Mouse (Mus musculus): ENCODE results near the gene Mxi1. TPM values are rescaled to one million over a fixed set of nuclear protein-coding genes. Genes with fewer than 3 reads are reported as not detected.

The Mxi1 gene
- 30.5 and 34.3 TPM in 2 replicates for polyA plus RNA-seq (2012)

- TF ChIP-seq GATA1 (IDR thresholded peaks at IDR 0.05; ENCODE audit: low read length), result no peak
Measured at GRCm38 (mm10) chr19:53310348-53310747, at the start of gene Mxi1. TSS of gene Mxi1 (plus strand) at chr19:53310518.

GRCm38 (mm10) chr19:53260828-53261227 lies 49.5 kb upstream of the Mxi1 start:
- TF ChIP-seq GATA1 (IDR thresholded peaks at IDR 0.05; ENCODE audit: low read length), result no peak

DNA sequence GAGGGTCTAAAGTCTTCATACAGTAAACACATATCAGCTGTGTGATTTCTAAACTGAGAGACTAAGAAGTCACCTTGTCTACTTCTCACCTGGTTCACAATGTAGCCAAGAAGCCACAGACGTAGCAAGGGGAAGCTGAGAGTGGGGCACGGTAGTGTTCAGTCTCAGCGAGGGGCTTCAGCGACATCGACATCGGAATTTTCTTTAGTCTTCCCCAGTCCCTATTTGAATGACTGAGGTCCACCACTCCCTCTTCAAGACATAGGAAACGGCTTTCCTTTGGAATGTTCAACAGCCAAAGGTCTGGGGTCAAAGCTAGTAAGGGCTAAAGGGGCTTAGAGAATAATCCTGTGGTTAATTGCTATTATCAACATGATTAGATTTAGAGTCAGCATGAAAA lies 48.3 kb upstream of the Mxi1 start:
- TF ChIP-seq GATA1 (IDR thresholded peaks at IDR 0.05; ENCODE audit: low read length), result no peak

- TF ChIP-seq GATA1 (IDR thresholded peaks at IDR 0.05; ENCODE audit: low read length), result no peak
Measured at GRCm38 (mm10) chr19:53263859-53264733, 46.2 kb upstream of the Mxi1 start.

- TF ChIP-seq GATA1 (IDR thresholded peaks at IDR 0.05; ENCODE audit: low read length), result no peak
Measured at GRCm38 (mm10) chr19:53264821-53265727, 45.2 kb upstream of the Mxi1 start.

- TF ChIP-seq GATA1 (IDR thresholded peaks at IDR 0.05; ENCODE audit: low read length), result no peak
Measured at GRCm38 (mm10) chr19:53267305-53267704, 43.0 kb upstream of the Mxi1 start.

- no peak for TF ChIP-seq GATA1 (IDR thresholded peaks at IDR 0.05; ENCODE audit: low read length)
Measured at GRCm38 (mm10) chr19:53273055-53273722, 37.1 kb upstream of the Mxi1 start.

DNA sequence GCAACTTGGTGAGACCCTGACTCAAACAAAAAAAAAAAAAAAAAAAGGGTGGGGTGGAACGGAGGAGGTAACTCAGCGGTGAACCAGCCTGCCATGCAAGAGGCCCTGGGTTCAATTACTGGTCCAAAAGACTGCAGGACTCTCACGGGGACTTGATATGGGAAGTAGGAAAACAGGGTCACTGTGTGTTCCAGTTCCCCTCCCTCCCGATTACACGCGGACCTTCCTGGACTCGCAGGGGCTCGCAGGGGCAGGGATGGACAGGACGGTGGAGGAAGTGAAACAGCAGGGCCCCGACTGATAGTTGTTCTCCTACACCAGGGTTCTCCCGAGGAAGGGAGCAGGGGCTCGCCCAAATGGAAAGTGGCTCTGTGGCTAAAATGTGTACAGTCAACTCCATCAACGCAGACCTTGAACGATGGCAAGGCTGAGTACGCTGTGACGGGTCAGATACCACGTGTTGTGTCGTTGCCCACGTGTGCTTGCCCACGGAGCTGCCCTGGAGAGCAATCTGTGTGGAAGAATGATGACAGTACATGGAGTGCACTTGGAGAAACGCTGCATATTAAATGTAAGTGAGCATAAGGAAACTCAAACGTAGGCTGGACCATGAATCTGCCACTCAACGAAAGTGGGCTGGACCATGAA lies 36.4 kb upstream of the Mxi1 start:
- TF ChIP-seq GATA1 (IDR thresholded peaks at IDR 0.05; ENCODE audit: low read length), result no peak

GRCm38 (mm10) chr19:53275204-53275603 lies 35.1 kb upstream of the Mxi1 start:
- TF ChIP-seq GATA1 (IDR thresholded peaks at IDR 0.05; ENCODE audit: low read length), result no peak

DNA sequence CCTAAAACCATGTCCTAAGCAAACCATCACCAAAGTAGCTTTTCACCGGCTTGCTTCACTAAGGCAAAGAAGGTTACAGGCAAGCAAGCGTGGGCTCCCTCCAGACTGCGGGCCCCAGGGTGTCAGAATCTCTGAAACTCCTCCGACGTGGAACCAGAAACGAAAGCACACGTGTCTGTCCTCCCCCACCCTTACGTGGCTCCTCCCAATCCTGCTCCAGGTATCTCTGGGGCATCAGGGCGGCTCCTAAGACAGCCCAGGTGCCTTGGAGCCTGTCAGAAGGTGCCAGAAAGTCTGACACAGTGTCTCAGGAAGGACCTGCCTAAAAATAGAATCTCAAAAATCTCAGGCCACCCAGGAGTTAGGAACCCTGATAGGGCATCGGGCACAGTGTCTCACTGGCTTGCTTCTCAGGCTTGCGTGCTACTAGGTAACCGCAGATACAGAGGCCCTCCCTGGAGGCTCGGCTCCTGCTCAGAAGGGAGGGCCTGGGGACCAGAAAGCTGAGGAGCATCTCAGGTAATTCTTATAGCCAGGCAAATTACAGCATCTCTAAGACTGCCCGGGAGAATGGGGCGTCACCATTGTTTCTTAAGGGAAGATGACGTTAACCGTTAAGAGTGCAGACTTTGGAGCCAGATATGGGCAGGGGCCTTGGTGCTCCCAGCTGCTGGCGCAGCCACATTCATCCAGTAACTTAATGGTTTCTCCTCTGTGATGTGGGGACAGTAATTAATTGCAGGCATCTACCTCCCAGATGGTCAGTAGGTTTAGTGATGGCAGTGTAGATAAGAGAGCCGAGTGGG lies 33.2 kb upstream of the Mxi1 start:
- no peak for TF ChIP-seq GATA1 (IDR thresholded peaks at IDR 0.05; ENCODE audit: low read length)

DNA sequence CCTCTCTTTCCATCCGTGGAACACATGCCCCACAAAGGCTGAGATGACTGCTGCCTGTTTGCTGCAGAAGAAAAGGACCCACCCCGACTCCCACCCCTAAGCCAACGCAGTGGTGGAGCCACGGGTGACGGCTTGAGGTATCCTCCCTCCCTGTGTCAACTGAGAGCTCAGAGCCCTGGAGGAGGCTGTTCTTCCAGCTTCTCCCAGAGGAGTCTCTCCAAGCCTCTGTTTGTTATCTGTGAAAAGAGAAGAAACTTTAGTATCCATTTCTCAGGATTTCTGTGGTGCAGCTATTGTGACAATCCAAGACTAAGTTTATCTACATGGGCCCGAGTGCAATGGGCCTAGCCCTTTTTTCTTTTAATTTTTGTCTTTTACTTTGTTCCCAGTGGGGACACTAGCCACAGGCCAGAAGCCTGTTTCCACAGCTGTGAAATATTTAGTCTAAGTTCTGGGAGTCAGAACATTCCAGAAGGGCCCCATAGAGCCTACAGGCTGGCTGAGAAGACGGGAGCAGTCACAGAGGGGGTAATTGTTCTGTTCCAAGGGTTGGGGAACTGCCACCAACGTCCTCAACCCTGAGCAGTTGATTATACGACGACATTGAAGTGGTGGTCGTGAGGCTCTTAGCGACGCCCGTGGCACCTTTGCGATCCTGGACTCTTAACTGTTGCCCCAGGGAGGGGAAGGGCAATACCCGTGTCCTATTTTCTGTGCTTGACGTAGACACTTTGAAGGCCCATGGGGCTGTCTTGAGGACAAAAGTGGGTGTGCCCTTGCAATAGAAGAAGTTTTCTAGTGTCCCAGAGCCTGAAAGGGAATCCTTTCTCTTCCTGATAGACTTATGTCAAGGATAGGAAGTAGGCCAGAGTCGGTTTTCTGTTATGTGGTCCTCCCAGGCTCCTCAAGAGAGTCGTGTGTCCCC lies 31.6 kb upstream of the Mxi1 start:
- no peak for TF ChIP-seq GATA1 (IDR thresholded peaks at IDR 0.05; ENCODE audit: low read length)

DNA sequence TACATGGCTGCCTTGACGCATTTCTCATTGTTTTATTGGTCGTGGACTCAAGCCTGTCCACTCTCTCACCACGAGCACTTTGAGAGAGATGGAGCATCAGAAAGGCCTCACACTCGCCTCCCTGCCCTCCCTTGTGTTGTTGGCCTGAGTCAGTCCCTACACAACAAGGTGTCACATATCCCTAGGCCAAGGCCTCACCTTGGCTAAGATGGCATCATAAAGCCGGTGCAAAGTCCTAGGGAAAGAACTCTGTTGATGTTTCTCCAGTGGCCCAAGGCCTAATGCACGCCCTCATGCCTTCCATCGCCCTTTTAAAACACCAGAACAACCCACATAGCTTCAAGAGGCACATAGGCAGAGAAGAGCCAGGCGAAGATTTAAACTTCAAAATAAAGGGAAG lies 30.1 kb upstream of the Mxi1 start:
- TF ChIP-seq GATA1 (IDR thresholded peaks at IDR 0.05; ENCODE audit: low read length), result no peak

DNA sequence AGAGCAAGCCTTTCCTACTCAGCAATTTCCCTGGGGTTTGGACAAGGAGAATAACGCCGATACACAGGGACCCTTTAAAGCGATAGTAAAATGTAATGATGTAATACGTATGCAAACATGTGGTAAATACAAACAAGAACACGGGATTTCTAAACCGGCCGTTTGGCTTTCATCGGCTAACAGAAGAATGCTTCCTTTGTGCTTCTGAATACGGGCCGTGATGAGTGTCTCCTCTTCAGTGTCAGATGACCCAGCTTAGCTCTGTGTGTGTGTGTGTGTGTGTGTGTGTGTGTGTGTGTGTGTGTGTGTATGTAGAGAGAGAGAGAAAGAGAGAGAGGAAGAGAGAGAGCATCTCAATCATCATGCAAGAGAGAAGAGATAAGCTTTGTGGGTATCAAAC lies 27.7 kb upstream of the Mxi1 start:
- TF ChIP-seq GATA1 (IDR thresholded peaks at IDR 0.05; ENCODE audit: low read length), result no peak
